Mouse (Mus musculus) G1E (cell line): ENCODE measurements around the gene Olfr1066.

ENCODE experiments used
- CTCF ChIP-seq: IDR thresholded peaks from 2 replicates; pipeline ENCODE4 v1.5.1; 2012; ENCODE audit warnings: low read depth, low read length, inconsistent platforms, mixed read lengths
- GATA1 ChIP-seq: IDR thresholded peaks from 2 replicates; pipeline ENCODE4 v1.6.1; 2012; ENCODE audit warnings: borderline replicate concordance, low read length, inconsistent platforms, mixed read lengths
- TAL1 ChIP-seq: conservative IDR thresholded peaks from 2 replicates; pipeline ENCODE4 v1.6.1; 2012; ENCODE audit warnings: low read depth, low read length, inconsistent platforms, mixed read lengths

DNA sequence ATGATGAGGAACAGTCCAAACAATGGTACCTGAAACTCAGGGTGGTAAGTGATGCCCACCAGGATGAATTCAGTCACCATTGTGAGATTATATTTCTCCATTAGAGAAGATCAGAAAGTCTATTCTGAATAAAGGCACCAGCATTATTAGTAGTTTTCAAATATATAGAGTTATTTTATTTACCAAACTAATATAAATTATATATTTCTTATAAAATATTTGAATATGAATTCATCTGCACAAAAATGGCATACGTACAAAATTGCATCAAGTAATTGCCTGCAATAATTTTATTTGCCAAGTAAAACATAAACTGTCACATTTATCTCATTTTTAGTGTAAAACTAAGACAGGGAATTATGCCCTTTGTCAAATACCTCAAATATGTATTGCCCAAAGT is at the start of gene Olfr1066:
- TF ChIP-seq CTCF (no peak), TAL1 (no peak), GATA1 (no peak)
